Mouse (Mus musculus) adrenal gland, postnatal 36 days (tissue): ENCODE measurements around the gene Zkscan1. TPM values are rescaled to one million over a fixed set of nuclear protein-coding genes. Genes with fewer than 3 reads are reported as not detected.
"Not testable (repeated sequence)": the region's sequence is repeated elsewhere in the genome, so short reads cannot be mapped to it uniquely, and the experiment has no call there.

Experiments
- DNase-seq, 2 experiments: peaks; one replicate each; pipeline ENCODE4 v3.0.0; 2021; ENCODE audit warnings: mixed read lengths in 1 of 2
- long read RNA-seq, 2 experiments: library from polyadenylated mRNA; stranded (forward); transcript quantifications; one replicate each; pipeline ENCODE4 v2.0.0; 2021; ENCODE audit warnings: borderline sequencing depth in 2 of 2
- total RNA-seq, 2 experiments: library from RNA; stranded (reverse); gene quantifications; 2 replicates each; pipeline ENCODE4 v1.2.3; 2021

Gene Zkscan1
- total RNA-seq = 10 to 100 TPM; 36.3 to 41.9 TPM
- long read RNA-seq, experiment 1, partial matches to known transcripts = 1 of 5 reads
- long read RNA-seq, experiment 1, other reads (novel, unspliced or antisense) = 4 of 5 reads
- long read RNA-seq, experiment 2 = 0 reads

GRCm38 (mm10) chr5:138084996-138085395, at the start of gene Zkscan1:
TSS of gene Zkscan1 (plus strand) at chr5:138085084.
- DNase-seq = peak; percentile 86 to 88

GRCm38 (mm10) chr5:138052894-138053293, 32.0 kb upstream of the Zkscan1 start, which contains the start of gene Smok3c:
TSS of gene Smok3c (plus strand) at chr5:138053194.
- DNase-seq = not testable (repeated sequence)

GRCm38 (mm10) chr5:138073803-138074202, 11.1 kb upstream of the Zkscan1 start:
- DNase-seq = no peak

GRCm38 (mm10) chr5:138075684-138076083, 9.2 kb upstream of the Zkscan1 start:
- peak in 1 of 2 experiments; percentile 25 for DNase-seq

- no peak for DNase-seq
Measured at GRCm38 (mm10) chr5:138076148-138076547, 8.7 kb upstream of the Zkscan1 start.

- DNase-seq = no peak
Measured at GRCm38 (mm10) chr5:138080456-138080855, 4.4 kb upstream of the Zkscan1 start.

- DNase-seq = no peak
Measured at GRCm38 (mm10) chr5:138081446-138081845, 3.4 kb upstream of the Zkscan1 start.

- no peak for DNase-seq
Measured at GRCm38 (mm10) chr5:138083318-138083900, 1.5 kb upstream of the Zkscan1 start.

- no peak for DNase-seq
Measured at GRCm38 (mm10) chr5:138083936-138084335, 948 bp upstream of the Zkscan1 start.

GRCm38 (mm10) chr5:138084507-138084906, 377 bp upstream of the Zkscan1 start:
- no peak for DNase-seq

GRCm38 (mm10) chr5:138085421-138085911, 582 bp downstream of the Zkscan1 start:
- peak; percentile 26 to 34 for DNase-seq

- no peak for DNase-seq
Measured at GRCm38 (mm10) chr5:138086842-138087241, 2.0 kb downstream of the Zkscan1 start.

- DNase-seq = no peak
Measured at GRCm38 (mm10) chr5:138088366-138088765, 3.5 kb downstream of the Zkscan1 start.

- no peak for DNase-seq
Measured at GRCm38 (mm10) chr5:138089108-138089551, 4.2 kb downstream of the Zkscan1 start.

GRCm38 (mm10) chr5:138090271-138090670, 5.4 kb downstream of the Zkscan1 start:
- peak; percentile 4 to 19 for DNase-seq

GRCm38 (mm10) chr5:138090737-138091136, 5.9 kb downstream of the Zkscan1 start:
- DNase-seq = no peak

GRCm38 (mm10) chr5:138092771-138093170, 7.9 kb downstream of the Zkscan1 start:
- no peak for DNase-seq

GRCm38 (mm10) chr5:138094474-138094873, 9.6 kb downstream of the Zkscan1 start:
- no peak for DNase-seq

- DNase-seq = no peak
Measured at GRCm38 (mm10) chr5:138104976-138105375, 20.1 kb downstream of the Zkscan1 start.

- no peak for DNase-seq
Measured at GRCm38 (mm10) chr5:138107130-138107529, 22.2 kb downstream of the Zkscan1 start.

GRCm38 (mm10) chr5:138109847-138110396, 25.0 kb downstream of the Zkscan1 start:
- DNase-seq = not testable (repeated sequence)

GRCm38 (mm10) chr5:138116255-138117198, 31.6 kb downstream of the Zkscan1 start, which contains the start of gene Zscan21:
TSS of gene Zscan21 (plus strand) at chr5:138116903.
- peak; percentile 95 to 96 for DNase-seq
